Mouse (Mus musculus) urinary bladder, postnatal 10 days (tissue): Measurements from ENCODE around the gene Pdcd5.

Experiments used
- DNase-seq: peaks from one replicate; pipeline ENCODE4 v3.0.0; 2022; ENCODE audit warnings: low spot score

Pdcd5 gene

DNA sequence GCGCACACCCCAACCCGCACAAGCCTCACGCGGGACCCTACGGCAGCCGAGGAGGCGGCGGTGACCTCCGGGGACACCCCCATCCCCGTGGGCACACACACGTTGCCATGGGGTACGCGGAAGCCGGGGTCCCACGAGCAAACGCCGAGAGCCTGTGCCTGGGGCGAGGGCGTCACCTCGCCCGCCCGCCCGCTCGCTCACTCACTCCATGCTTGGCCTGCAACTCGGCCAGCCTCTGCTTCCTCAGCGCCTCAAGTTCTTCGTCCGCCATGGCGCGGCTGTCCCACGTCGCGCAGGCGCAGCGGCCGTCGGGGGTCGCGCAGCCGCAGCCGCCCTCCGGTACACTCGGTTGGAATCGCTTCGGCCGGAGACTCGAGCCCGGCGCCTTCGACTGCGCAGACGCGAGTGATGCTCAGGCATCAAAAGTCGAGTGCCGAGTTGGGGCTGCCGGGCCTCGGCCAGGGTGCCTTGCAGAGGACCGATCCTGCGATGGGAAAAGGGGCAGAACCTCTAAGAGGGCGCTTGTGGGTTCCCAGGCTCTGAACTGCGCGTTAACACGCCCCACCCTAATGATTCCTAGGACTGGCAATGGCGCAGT lies at the start of gene Pdcd5:
TSS of gene Pdcd5 (minus strand) at position 421 of the 598 bp plus-strand sequence.
- peak; percentile 95 for DNase-seq

DNA sequence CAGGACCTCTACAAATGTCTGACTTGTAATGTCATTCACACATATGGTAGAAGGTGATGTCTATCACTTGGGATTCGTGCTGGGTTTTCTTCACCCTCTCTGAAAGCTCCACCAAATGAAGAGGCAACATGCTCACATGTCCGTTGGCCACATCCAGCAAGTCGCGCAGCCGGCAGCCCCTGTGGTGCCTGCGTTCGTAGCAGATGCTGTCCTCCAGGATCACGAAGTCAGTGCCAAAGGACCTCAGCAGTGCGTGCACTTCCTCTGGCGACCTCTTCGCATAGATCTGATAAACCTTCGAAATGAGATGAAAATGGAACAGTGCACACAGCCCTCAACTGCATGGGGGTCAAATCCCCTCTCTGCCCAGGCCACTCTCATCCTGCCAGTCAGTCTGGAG lies 45.3 kb upstream of the Pdcd5 start:
- no peak for DNase-seq

DNA sequence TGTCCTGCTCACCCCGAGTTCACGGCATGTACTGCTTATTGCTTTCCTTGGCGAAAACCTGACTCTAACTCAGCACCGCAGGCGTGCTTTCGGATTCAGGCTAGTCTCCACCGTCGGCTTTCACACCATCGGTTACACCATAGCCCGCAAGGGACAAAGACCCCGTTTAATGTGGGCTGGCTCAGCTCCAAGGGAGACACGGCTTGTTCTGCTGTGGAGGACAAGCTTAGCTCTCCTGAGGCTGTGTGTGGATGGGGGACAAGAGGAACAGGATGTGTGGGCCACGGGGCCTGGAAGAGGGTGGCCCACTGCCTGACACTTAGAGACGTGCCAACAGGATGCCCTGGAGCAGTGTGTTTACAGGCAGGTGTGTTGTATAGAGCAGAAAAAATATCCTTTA lies 44.8 kb upstream of the Pdcd5 start:
- no peak for DNase-seq

DNA sequence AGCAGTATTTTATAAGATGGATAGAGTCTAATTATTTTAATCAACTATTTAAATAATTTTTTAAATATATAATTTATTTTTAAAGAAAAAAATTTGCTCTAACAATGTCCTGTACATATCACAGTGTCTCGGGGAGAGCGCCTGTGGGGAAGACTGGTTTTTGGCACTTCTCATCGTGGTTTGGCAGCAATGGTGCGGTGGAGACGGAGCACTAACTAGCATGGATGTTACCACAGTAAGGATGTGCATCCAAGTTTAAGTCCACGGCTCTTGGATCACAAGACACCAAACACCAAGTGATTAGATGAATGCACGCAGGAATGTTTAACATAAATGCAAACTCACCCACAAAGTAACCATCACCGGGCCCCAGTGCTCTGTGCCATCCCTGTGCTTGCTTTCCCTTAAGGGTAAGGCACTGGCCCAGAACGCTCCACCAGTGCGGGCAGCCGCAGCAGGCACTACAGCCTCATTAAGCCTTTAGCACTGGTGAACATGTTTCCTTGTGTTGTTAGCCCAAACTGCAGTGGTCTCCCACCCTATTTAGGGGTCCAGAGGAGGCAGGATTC lies 41.5 kb upstream of the Pdcd5 start:
- no peak for DNase-seq

DNA sequence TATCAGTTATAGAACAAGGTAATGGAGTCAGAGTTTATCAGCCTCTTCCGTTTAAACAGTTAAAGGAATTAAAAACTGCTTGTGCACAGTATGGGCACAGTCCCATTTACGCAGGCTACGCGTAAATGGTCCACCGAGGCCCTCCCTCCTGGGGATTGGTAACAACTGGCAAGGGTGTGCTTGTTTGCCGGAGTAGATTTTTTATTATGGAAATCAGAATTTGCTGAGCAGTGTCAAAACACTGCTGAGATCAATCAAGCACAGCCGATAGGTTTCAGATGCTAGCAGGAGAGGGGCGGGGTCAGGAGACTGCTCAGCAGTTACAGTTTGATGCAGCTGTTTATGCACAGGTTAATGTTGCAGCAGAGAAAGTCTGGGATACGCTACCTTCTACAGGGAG lies 41.0 kb upstream of the Pdcd5 start:
- no peak for DNase-seq

DNA sequence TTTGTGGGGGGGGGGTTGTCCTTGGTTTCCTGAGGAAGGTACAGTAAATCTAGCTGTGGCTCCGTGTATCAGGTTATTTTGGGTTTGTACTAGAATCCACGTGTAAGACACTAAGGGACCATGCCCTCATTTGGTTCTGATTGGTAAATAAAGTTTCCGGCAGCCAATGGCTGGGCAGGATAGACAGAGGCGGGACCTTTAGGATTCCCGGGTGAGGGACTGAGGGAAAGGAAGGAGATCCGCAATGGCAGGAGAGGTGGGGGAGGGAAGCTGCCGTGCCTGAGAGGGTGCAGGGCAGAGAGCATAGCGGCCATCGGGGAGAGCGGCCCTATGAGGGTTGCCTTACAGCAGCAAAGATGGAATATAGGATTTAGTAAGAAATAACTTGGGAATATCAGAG lies 39.9 kb upstream of the Pdcd5 start:
- no peak for DNase-seq

DNA sequence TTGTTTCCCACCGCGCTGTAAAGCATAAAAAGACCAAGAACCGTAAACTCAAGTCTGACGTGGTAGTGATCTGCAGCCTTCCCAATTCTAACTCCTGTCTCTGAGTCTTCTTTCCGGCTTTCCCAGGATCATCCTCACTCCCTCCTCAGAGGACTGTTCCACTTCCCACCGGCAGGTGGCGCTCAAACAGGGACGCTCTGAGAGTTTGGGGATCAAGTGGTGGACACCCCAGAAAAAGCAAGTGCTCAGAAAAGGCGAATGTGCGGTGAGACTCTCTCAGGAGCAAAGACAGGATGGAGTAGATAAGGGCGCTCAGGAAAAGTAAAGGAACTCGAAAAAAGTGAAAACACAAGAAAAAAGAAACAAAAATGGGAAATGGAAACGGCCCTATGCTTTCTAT lies 39.4 kb upstream of the Pdcd5 start:
- DNase-seq: peak; percentile 27

DNA sequence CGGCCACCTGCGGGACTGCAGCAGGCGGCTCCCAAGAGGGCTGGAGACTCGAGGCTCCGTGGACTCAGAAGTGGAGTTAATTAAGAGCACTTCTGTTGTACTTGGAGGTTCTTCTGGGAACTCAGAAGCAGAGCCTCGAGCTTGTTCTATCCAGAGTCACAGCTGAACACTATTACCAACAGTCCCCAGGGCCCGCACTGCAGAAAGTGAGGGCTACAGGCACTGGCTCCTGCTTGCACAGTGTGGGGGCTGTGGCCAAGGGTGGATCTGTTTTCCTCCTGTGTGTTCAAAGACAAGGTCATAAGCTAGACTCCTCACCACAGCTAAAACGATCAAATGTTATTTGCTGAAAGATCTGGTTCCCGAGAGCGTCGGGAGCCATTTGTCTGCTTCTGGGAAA lies 38.9 kb upstream of the Pdcd5 start:
- DNase-seq: no peak

DNA sequence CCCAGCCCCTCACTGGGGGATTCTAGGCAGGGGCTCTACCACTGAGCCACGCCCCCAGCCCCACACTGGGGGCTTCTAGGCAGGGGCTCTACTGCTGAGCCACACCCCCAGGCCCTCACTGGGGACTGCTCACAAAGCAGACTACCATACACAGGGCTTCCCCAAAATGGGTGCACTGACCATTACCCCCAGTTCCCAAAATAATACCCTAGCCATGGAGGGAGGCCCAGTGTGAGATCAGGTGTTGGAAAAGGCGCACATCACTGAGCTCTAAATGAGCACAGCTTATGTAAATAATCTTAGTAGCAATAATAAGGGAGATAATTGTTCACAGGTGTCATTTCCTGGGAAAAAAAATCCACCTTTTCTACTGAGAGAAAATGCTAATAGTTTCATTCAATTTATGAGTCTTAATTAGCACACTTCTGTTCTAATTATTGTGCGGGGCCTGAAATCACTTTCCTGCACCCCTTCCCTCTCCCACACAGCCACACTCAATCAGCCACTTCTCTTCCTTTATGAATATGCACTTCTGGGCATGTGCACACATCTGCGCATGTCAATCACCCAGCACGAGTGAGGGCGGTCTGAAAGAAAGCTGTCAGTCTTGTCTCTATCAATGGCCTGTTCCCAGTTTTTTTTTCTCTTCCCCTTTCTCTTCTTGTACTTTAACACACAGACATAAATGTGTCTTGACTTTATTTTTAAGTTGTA lies 36.2 kb upstream of the Pdcd5 start:
- DNase-seq: no peak

DNA sequence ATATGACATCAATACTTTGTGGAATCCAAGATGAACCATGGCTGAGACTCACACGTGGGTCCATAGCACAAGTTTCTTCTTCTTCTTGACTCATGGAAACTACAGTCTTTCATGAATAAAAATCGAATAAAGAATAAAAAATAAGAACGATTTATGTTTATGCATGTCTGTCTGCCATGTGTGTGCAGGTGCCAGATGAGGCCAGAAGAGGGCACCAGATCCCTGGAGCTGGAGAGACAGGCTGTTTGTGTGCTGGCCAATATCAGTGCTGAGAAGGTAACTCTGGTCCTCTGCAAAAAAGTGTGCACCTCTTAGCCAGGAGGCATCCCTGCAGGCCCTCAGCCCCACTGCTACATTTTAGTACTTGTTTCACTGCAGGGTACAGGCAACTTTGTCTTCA lies 34.2 kb upstream of the Pdcd5 start:
- DNase-seq: no peak

DNA sequence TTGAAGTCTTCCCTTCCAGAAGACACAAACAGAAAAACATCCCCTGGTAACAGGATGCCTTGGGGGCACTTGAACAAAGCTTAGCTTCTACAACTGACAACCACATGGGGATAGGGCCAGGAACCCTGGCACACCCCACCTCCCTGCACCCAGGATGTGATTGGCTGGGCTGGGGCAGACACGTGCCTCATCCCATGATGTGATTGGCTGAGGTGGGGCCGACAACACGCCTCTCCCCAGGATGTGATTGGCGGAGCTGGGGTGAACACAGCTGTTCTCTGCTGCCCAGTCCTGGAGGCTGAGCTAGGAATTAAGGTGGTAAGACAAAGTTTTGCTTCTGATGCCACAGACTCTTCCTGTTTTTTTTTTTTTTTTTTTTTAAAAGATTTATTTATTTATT lies 31.7 kb upstream of the Pdcd5 start:
- no peak for DNase-seq

DNA sequence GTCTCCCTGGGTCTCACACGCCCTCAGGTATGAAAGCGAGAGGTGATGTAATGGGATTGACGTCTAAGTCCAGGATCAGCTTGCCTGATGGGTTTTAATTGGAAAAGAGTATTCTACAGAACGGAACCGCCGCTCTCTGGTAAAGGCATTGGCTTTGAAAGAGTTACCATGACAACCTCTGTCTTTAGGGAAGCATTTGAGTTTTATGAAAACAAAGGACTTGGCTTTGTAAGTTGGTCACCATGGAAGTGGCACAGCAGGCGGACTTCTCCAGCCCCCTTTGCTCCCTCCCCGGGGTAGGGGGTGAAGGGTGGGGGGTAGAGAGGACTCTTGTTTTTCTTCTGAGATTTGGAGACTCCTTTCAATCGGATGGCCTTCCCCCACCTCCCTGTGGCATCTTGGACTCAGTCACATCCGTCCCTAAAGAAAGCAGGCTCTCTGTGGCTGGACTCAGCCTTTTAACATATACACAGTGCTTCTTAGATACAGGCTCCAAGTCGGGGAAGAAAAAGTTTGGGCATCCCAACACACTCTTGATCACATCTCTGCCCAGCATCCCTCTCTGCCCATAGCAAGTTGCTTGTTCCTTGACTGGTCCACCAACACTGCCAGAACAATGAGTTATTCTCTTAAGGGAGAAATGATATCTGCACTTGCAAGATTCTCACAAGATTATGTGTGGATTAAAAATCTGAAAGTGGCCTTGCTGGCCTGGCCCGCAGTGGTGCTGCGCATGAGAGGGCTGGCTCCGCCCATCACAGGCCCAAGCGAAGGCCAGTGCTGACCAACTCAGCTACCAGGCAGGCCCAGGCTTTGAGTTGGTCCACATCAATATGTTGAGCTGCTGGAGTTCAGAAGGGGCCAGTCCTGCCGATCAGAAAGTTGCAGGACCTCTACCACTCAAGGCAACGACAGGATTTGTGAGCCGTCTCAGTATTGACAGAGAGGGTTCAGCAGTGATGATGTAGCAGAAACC lies 21.0 kb upstream of the Pdcd5 start:
- no peak for DNase-seq

DNA sequence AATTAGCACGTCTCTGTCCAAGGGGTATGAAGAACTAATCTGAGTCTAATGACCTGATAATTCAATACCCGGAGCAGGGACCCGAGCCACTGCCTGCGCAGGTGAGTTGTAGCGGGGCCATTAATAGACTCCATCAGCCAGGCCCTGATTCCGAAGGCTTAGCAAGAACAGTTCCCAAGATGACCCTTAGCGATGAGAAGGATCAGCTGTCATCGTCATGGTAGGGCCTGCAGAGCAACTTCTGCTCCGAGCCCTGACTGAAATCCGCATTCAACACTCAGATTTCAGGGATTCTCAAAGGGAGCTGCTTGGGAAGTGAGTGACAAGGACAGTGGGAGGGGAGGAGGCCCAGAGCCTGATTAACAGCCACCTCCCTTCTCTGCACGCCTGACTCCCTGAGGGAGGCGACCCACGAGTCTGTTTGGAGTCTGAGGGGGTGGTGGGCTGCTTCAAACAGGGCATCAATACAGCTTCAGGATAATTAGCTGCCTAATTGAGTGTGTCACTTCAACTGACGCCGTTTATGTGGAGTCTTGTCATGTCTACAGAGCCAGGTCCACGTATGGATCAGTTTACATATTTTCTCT lies 16.6 kb upstream of the Pdcd5 start:
- no peak for DNase-seq

DNA sequence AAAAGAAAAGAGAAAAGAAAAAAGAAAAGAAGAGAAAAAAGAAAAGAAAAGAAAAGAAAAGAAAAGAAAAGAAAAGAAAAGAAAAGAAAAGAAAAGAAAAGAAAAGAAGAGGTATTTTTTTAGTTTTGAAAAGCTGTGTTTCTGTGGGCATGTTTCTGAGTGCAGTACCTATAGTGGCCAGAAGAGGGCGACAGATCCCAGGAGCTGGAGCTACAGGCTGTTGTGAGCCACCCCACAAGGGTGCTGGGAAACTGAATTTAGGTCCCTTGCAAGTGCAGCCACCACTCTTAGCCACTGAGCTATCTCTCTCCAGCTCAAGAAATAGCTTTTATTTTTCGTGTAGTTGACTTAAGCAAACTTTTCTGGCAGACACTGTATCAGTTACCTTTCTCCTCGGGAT lies 11.9 kb upstream of the Pdcd5 start:
- DNase-seq: no peak

DNA sequence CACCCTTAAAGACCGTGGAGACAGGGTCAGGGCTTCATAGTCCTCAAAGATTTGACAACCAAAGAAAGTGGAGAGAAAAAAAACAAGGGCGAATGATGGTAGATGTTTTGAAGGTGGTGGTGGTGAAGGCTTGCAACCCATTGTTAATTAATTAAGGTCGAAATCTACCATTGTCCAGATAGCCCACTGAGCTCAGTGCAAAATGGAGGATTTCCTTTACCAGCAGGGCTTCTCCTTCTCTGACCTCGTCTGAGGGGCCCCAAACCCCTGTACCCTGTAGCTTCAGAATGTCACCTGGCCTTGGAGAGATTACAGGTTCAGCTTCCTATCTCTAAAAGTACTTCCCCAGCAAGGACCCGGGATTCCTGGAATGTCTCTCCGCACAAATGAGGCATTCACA lies 10.5 kb upstream of the Pdcd5 start:
- no peak for DNase-seq

DNA sequence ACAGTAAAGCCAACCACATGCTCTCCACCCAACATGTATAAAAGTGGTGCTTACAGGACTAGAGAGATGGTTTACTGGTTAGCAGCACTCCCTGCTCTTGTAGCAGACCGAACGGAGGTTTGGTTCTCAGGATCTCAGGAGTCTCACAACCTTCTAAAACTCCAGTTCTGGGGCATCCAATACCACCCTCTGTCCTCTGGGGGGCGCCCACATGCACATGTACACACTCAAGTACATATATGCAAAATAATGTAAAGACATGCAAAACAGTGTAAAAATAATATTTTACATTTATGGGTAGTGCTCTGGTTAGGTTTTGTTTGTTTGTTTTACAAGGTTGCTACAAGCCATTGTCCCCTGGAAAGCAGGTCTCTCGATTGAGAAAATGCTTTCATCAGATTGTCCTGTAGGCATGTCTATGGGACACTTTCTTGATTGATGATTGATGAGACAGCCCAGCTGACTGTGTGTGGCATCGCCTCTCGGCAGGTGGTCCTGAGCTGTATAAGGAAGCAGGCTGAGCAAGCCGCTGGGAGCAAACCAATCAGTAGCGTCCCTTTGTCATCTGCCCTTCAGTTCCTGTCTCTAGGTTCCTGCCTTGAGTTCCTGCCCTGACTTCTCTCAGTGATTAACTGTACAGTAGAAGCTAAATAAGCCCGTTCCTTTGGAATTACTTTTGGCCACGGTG lies 4.4 kb upstream of the Pdcd5 start:
- DNase-seq: no peak

DNA sequence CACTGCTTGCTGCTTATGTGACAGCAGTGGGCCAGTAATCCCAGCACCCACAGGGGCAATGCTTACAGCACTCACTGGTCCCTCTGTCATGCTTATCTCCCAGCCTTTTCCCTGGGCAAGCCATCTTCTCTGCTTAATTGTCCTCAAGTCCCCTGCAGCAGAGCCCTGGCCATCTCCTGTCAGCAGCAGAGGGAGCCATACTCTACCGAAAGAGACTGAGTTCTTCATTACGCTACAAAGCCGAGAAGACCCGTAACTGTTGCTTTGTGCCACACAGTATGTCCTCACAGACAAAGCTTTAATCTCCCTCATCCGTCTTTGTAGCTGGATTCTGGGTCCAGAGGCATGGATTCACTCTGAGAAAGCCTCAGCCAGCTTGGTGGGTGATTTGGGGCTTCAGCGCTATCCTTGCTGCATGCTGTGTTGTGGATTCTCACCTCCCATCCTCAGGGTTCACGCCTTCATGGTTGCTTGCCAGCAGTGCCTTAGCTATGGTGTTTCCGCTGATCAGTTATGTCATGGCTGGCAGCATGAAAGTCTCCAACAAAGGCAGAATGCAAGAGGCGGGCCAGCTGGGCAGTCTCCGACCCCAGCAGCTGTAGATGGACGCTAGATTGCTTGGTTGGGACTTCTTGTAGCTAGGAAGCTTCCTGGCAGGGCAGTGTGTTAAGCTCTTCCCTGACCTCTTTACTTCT lies 3.5 kb upstream of the Pdcd5 start:
- no peak for DNase-seq

DNA sequence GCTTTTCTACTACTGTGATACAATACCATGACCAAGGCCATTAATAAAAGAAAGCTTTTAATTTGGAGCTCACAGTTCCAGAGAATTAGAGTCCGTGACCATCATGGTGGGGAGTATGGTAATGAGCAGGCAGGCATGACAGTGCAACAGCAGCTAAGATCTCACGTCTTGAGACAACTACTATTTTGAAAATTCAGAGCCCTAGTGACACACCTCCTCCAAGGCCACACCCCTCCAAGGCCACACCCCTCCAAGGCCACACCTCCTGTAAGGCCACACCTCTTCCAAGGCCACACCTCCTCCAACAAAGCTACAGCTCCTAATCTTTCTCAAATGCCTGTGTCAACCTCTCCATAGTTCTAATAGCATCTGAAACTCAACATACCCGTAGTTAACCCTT lies 1.8 kb upstream of the Pdcd5 start:
- DNase-seq: no peak

DNA sequence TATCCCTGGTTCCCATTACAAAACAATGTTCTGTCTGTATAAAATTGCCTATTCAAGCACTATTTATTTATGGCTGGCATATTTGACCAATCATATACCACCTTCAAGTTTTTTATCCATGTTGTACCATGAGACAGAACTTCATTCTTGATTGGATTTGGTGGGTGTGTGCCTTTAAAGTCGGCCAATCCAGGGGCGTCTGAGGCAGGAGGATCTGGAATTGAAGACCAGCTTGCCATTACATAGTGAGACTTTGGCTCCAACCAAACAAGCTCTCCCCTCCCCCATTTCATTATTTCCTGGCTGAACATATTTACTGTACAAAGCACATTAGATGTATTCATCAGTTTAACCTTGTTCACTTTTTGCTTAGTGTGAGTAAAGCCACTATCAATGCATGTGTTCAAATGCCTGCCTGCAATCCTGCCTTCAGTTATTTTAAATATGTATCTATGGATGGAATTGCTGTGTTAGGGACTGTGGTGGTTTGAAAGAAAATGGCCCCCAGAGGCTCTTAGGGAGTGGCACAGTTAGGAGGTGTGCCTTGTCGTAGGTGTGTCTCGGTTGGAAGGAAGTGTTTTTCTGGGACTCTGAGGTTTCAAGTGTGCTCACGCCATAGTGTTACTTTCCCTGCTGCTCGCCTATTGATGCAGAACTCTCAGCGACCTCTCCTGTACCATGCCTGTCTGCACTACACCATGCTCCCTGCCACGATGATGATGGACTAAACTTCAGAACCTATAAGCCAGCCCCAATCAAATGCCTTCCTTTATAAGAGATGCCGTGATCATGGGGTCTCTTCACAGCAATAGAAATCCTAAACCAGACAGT lies 1.1 kb upstream of the Pdcd5 start:
- DNase-seq: no peak
